Mouse (Mus musculus): ENCODE measurements around the gene Mab21l3.

DNA sequence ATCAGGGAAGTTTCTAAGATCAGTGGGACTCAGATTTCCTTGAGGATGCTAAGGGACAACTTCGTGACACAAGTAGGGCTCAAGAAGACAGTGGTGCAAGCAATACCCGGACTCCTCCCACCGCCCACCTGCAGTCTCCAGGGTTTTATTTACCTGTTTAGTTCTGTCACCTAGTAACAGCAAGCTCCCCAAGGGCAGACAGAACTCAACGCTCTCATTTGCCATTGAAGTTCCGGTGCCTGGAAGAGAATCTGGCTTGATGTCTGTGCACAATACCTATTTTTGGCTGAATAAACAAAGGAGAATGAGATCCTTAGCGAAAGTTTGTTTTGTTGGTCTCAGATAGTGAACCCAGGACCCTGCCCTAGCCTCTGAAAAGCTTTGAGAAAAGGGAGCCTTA lies 45.0 kb downstream of the Mab21l3 start:
- TF ChIP-seq CTCF (IDR thresholded peaks at IDR 0.05; ENCODE audit: low read depth, low read length) (no peak), TAL1 (conservative IDR thresholded peaks at IDR 0.05; ENCODE audit: low read depth, low read length) (no peak), GATA1 (IDR thresholded peaks at IDR 0.05; ENCODE audit: borderline replicate concordance, low read length) (no peak), POLR2AphosphoS5 (IDR thresholded peaks at IDR 0.05; ENCODE audit: insufficient replicate concordance, low read depth, low read length) (no peak), GATA2 (IDR thresholded peaks at IDR 0.05; ENCODE audit: borderline replicate concordance, low read depth, low read length) (no peak)

All from G1E (cell line).